Mouse (Mus musculus) E14TG2a.4 (cell line): ENCODE measurements around the gene Ipmk.

Experiments used
- CTCF ChIP-seq: conservative IDR thresholded peaks from 2 replicates; pipeline ENCODE4 v1.5.1; 2014; ENCODE audit warnings: low read length
- NANOG ChIP-seq: IDR thresholded peaks from 2 replicates; pipeline ENCODE4 v1.6.1; 2014; ENCODE audit warnings: borderline replicate concordance, low read length, mixed read lengths
- POU5F1 ChIP-seq: IDR thresholded peaks from 2 replicates; pipeline ENCODE4 v1.6.1; 2014; ENCODE audit warnings: low read length, borderline replicate concordance

GRCm38 (mm10) chr10:71314596-71314995 lies 33.0 kb upstream of the Ipmk start:
- no peak for TF ChIP-seq CTCF
- no peak for TF ChIP-seq POU5F1
- no peak for TF ChIP-seq NANOG
